Mouse (Mus musculus): ENCODE data around the gene Mmp19. TPM values are rescaled to one million over a fixed set of nuclear protein-coding genes. Genes with fewer than 3 reads are reported as not detected.

Mmp19 gene
- polyA plus RNA-seq, 1 experiment from 2014 or later, result 6.9 TPM

GRCm38 (mm10) chr10:128772895-128773294 lies 17.8 kb upstream of the Mmp19 start:
- Histone ChIP-seq H3K9ac (no peak overlapping the region), H3K4me1 (replicated peaks) (peaks cover 7% of the 10 kb centered on the region), H3K27ac (no peak overlapping the region), H3K4me2 (no peak overlapping the region), H3K4me3 (replicated peaks) (no peak overlapping the region), H3K9me3 (replicated peaks) (no peaks in the 10 kb centered on the region), H3K36me3 (no peaks in the 10 kb centered on the region), H3K27me3 (no peaks in the 10 kb centered on the region)
- ATAC-seq (ENCODE audit: low read depth) (no peak), DNase-seq (no peak)
- 45% methylated on average over 2 of the region's 2 CpGs for WGBS (ENCODE audit: insufficient replicate concordance)

GRCm38 (mm10) chr10:128773685-128774084 lies 17.0 kb upstream of the Mmp19 start:
- H3K4me2 ChIP-seq, result no peak overlapping the region
- 22% methylated on average over 5 of the region's 5 CpGs for WGBS (ENCODE audit: insufficient replicate concordance)
- ATAC-seq (ENCODE audit: low read depth) (no peak), DNase-seq (no peak)
- H3K27ac ChIP-seq, result no peak overlapping the region
- no peaks in the 10 kb centered on the region for H3K36me3 ChIP-seq
- no peaks in the 10 kb centered on the region for H3K27me3 ChIP-seq
- no peaks in the 10 kb centered on the region for H3K9me3 ChIP-seq (replicated peaks)
- no peak overlapping the region for H3K4me3 ChIP-seq (replicated peaks)
- H3K4me1 ChIP-seq (replicated peaks), result peaks cover 7% of the 10 kb centered on the region
- H3K9ac ChIP-seq, result no peak overlapping the region

- Histone ChIP-seq H3K9ac (no peak overlapping the region), H3K4me3 (replicated peaks) (no peak overlapping the region), H3K27ac (peak overlapping the region; percentile 64; the same call in 1 of the 2 replicates), H3K4me2 (no peak overlapping the region), H3K27me3 (no peaks in the 10 kb centered on the region), H3K36me3 (no peaks in the 10 kb centered on the region), H3K4me1 (replicated peaks) (peaks cover 12% of the 10 kb centered on the region), H3K9me3 (replicated peaks) (0 out of 2 replicates have a peak, but pooled peaks cover 4% of the 10 kb centered on the region)
- 71% methylated on average over 2 of the region's 2 CpGs for WGBS (ENCODE audit: insufficient replicate concordance)
- DNase-seq (no peak), ATAC-seq (ENCODE audit: low read depth) (no peak)
Measured at GRCm38 (mm10) chr10:128778441-128778840, 12.3 kb upstream of the Mmp19 start.

- no peak for DNase-seq
Measured at GRCm38 (mm10) chr10:128779011-128779795, 11.5 kb upstream of the Mmp19 start.

GRCm38 (mm10) chr10:128780200-128780599 lies 10.5 kb upstream of the Mmp19 start:
- Histone ChIP-seq H3K9ac (no peak overlapping the region), H3K27ac (no peak overlapping the region; the same call in 1 of the 2 replicates), H3K9me3 (replicated peaks) (peaks cover 11% of the 10 kb centered on the region; the same call in 1 of the 2 replicates), H3K27me3 (no peaks in the 10 kb centered on the region), H3K4me1 (replicated peaks) (peaks cover 9% of the 10 kb centered on the region), H3K36me3 (no peaks in the 10 kb centered on the region), H3K4me2 (no peak overlapping the region), H3K4me3 (replicated peaks) (no peak overlapping the region)
- DNase-seq, result no peak
- no peak for ATAC-seq (ENCODE audit: low read depth)
- WGBS (ENCODE audit: insufficient replicate concordance), result 23% methylated on average over 1 of the region's 1 CpGs

More at GRCm38 (mm10) chr10:128779011-128779795, 11.5 kb upstream of the Mmp19 start:
- Histone ChIP-seq H3K27ac (peak overlapping the region; percentile 64), H3K9me3 (replicated peaks) (peaks cover 10% of the 10 kb centered on the region; the same call in 1 of the 2 replicates), H3K4me2 (no peak overlapping the region; the same call in 1 of the 2 replicates), H3K9ac (no peak overlapping the region), H3K4me3 (replicated peaks) (no peak overlapping the region), H3K36me3 (no peaks in the 10 kb centered on the region), H3K4me1 (replicated peaks) (peaks cover 9% of the 10 kb centered on the region), H3K27me3 (no peaks in the 10 kb centered on the region)
- ATAC-seq (ENCODE audit: low read depth), result peak; percentile 60
- 21% methylated on average over 8 of the region's 8 CpGs for WGBS (ENCODE audit: insufficient replicate concordance)

- DNase-seq, result no peak
- Histone ChIP-seq H3K4me1 (replicated peaks) (0 out of 2 replicates have a peak, but pooled peaks cover 5% of the 10 kb centered on the region), H3K36me3 (no peaks in the 10 kb centered on the region), H3K9me3 (replicated peaks) (no peaks in the 10 kb centered on the region), H3K27ac (no peak overlapping the region), H3K4me2 (no peak overlapping the region), H3K27me3 (no peaks in the 10 kb centered on the region), H3K9ac (no peak overlapping the region), H3K4me3 (replicated peaks) (no peak overlapping the region)
- no peak for ATAC-seq (ENCODE audit: low read depth)
Measured at GRCm38 (mm10) chr10:128792041-128792440, 1.3 kb downstream of the Mmp19 start.

GRCm38 (mm10) chr10:128793258-128793657 lies 2.5 kb downstream of the Mmp19 start:
- no peak overlapping the region for H3K9ac ChIP-seq
- peaks cover 5% of the 10 kb centered on the region; the same call in 1 of the 2 replicates for H3K36me3 ChIP-seq
- H3K27me3 ChIP-seq, result no peaks in the 10 kb centered on the region
- no peaks in the 10 kb centered on the region for H3K9me3 ChIP-seq (replicated peaks)
- H3K4me3 ChIP-seq (replicated peaks), result no peak overlapping the region
- no peak overlapping the region for H3K27ac ChIP-seq
- no peak overlapping the region for H3K4me2 ChIP-seq
- 0 out of 2 replicates have a peak, but pooled peaks cover 5% of the 10 kb centered on the region for H3K4me1 ChIP-seq (replicated peaks)
- no peak for DNase-seq
- WGBS (ENCODE audit: insufficient replicate concordance), result 75% methylated on average over 1 of the region's 1 CpGs
- no peak for ATAC-seq (ENCODE audit: low read depth)

GRCm38 (mm10) chr10:128794391-128794790 lies 3.7 kb downstream of the Mmp19 start:
- H3K4me2 ChIP-seq, result no peak overlapping the region
- no peaks in the 10 kb centered on the region for H3K9me3 ChIP-seq (replicated peaks)
- WGBS (ENCODE audit: insufficient replicate concordance), result 57% methylated on average over 5 of the region's 5 CpGs
- no peak for DNase-seq
- no peak overlapping the region for H3K27ac ChIP-seq
- no peak for ATAC-seq (ENCODE audit: low read depth)
- 0 out of 2 replicates have a peak, but pooled peaks cover 5% of the 10 kb centered on the region for H3K4me1 ChIP-seq (replicated peaks)
- no peaks in the 10 kb centered on the region for H3K27me3 ChIP-seq
- H3K9ac ChIP-seq, result no peak overlapping the region
- H3K36me3 ChIP-seq, result peaks cover 9% of the 10 kb centered on the region; the same call in 1 of the 2 replicates
- no peak overlapping the region for H3K4me3 ChIP-seq (replicated peaks)

GRCm38 (mm10) chr10:128795581-128795980 lies 4.9 kb downstream of the Mmp19 start:
- DNase-seq, result no peak
- Histone ChIP-seq H3K9ac (no peak overlapping the region), H3K4me1 (replicated peaks) (0 out of 2 replicates have a peak, but pooled peaks cover 5% of the 10 kb centered on the region), H3K4me2 (no peak overlapping the region), H3K4me3 (replicated peaks) (no peak overlapping the region), H3K27me3 (no peaks in the 10 kb centered on the region), H3K36me3 (peaks cover 9% of the 10 kb centered on the region; the same call in 1 of the 2 replicates), H3K9me3 (replicated peaks) (no peaks in the 10 kb centered on the region), H3K27ac (no peak overlapping the region)
- WGBS (ENCODE audit: insufficient replicate concordance), result 91% methylated on average over 3 of the region's 3 CpGs
- no peak for ATAC-seq (ENCODE audit: low read depth)

GRCm38 (mm10) chr10:128798676-128799075 lies 8.0 kb downstream of the Mmp19 start:
- H3K9ac ChIP-seq, result no peak overlapping the region
- no peak for DNase-seq
- peaks cover 10% of the 10 kb centered on the region for H3K4me1 ChIP-seq (replicated peaks)
- H3K27ac ChIP-seq, result no peak overlapping the region
- peaks cover 15% of the 10 kb centered on the region; the same call in 1 of the 2 replicates for H3K36me3 ChIP-seq
- WGBS (ENCODE audit: insufficient replicate concordance), result 76% methylated on average over 8 of the region's 8 CpGs
- peaks cover 7% of the 10 kb centered on the region for H3K27me3 ChIP-seq
- H3K9me3 ChIP-seq (replicated peaks), result no peaks in the 10 kb centered on the region
- no peak for ATAC-seq (ENCODE audit: low read depth)
- H3K4me2 ChIP-seq, result no peak overlapping the region
- no peak overlapping the region for H3K4me3 ChIP-seq (replicated peaks)

- DNase-seq, result no peak
Measured at GRCm38 (mm10) chr10:128801981-128802495, 11.3 kb downstream of the Mmp19 start.

More at GRCm38 (mm10) chr10:128801981-128802495, 11.3 kb downstream of the Mmp19 start:
- no peak overlapping the region for H3K27ac ChIP-seq
- H3K27me3 ChIP-seq, result peaks cover 7% of the 10 kb centered on the region
- peaks cover 33% of the 10 kb centered on the region for H3K4me1 ChIP-seq (replicated peaks)
- H3K36me3 ChIP-seq, result peaks cover 15% of the 10 kb centered on the region; the same call in 1 of the 2 replicates
- WGBS (ENCODE audit: insufficient replicate concordance), result 83% methylated on average over 16 of the region's 16 CpGs
- H3K4me2 ChIP-seq, result no peak overlapping the region
- no peaks in the 10 kb centered on the region for H3K9me3 ChIP-seq (replicated peaks)
- H3K9ac ChIP-seq, result no peak overlapping the region
- ATAC-seq (ENCODE audit: low read depth), result no peak
- no peak overlapping the region for H3K4me3 ChIP-seq (replicated peaks)
